Mouse (Mus musculus) testis, adult 2 months (tissue): ENCODE measurements around the gene Gm1604a.
"Not testable (repeated sequence)": the region's sequence is repeated elsewhere in the genome, so short reads cannot be mapped to it uniquely, and the experiment has no call there.

Source experiments
- CTCF ChIP-seq: fragments of 200-500 bp; IDR thresholded peaks from 2 replicates; pipeline ENCODE4 v1.5.1; 2012; ENCODE audit warnings: low read depth, mild to moderate bottlenecking, inconsistent platforms, low read length, moderate library complexity; ENCODE audit not compliant: control insufficient read depth, insufficient read depth, insufficient replicate concordance
- POLR2A ChIP-seq: fragments of 200-500 bp; IDR thresholded peaks from 2 replicates; pipeline ENCODE4 v1.6.1; 2012; ENCODE audit warnings: low read depth, mild to moderate bottlenecking, inconsistent platforms, low read length, moderate library complexity; ENCODE audit not compliant: control insufficient read depth

DNA sequence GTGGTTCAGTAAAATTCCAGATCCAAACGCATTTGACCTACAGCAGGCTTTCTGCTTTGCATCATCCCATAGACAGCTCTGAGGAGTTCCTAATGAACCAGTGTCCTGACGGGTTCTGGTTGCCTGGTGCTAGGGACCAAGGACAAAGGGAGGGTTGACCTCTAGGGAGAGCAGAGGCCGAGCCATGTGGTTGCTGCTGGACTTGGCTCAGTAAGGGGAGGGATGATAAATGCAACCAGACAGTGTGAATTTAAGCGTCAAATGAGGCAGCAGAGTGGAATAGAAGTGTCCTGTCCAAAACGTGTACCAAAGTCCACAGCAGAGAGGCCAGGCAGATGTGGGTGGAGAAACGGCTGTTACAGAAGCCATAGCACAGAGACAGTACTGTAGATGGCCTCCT lies 29.9 kb upstream of the Gm1604a start:
- TF ChIP-seq CTCF, POLR2A: not testable (repeated sequence)
